Mouse (Mus musculus): ENCODE measurements around the gene Msh5. TPM values are rescaled to one million over a fixed set of nuclear protein-coding genes. Genes with fewer than 3 reads are reported as not detected.
"Not testable (repeated sequence)": the region's sequence is repeated elsewhere in the genome, so short reads cannot be mapped to it uniquely, and the experiment has no call there.

Msh5 gene
- polyA plus RNA-seq, 1 experiment from 2014 or later, result 3.5 TPM

DNA sequence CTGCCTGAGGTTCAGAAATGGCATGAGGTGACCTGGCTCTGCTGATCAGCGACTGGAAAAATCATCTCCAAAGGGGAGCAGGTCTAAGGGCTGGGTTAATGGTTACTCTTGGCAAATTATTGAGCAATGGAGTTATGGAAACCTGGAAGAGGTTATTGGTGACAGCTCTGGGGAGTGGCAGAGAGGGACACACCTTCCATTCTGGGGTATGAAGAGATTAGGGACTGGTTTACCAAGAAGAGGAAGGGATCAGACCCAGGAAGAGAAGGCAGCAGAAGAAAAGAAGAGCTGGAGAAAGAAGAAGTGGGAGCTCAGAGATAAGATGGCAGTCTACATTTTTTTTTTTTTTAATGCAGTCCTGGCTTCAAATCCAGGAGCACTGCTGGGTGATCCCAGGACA, 1.1 kb upstream of the Msh5 start:
- Histone ChIP-seq H3K9ac (0 out of 2 replicates have a peak overlapping the region, but pooled peaks have one; percentile 21), H3K27ac (ENCODE audit: poor library complexity, severe bottlenecking) (peak overlapping the region; percentile 99), H3K4me1 (replicated peaks) (peaks cover 58% of the 10 kb centered on the region), H3K36me3 (peaks cover 5% of the 10 kb centered on the region), H3K9me3 (replicated peaks) (no peaks in the 10 kb centered on the region), H3K4me3 (0 out of 2 replicates have a peak overlapping the region, but pooled peaks have one; percentile 17), H3K27me3 (replicated peaks) (no peaks in the 10 kb centered on the region), H3K4me2 (peak overlapping the region; percentile 50)
- 35% methylated on average over 1 of the region's 1 CpGs for WGBS
- no peak for ATAC-seq (ENCODE audit: insufficient number of reproducible peaks, low FRiP score)

DNA sequence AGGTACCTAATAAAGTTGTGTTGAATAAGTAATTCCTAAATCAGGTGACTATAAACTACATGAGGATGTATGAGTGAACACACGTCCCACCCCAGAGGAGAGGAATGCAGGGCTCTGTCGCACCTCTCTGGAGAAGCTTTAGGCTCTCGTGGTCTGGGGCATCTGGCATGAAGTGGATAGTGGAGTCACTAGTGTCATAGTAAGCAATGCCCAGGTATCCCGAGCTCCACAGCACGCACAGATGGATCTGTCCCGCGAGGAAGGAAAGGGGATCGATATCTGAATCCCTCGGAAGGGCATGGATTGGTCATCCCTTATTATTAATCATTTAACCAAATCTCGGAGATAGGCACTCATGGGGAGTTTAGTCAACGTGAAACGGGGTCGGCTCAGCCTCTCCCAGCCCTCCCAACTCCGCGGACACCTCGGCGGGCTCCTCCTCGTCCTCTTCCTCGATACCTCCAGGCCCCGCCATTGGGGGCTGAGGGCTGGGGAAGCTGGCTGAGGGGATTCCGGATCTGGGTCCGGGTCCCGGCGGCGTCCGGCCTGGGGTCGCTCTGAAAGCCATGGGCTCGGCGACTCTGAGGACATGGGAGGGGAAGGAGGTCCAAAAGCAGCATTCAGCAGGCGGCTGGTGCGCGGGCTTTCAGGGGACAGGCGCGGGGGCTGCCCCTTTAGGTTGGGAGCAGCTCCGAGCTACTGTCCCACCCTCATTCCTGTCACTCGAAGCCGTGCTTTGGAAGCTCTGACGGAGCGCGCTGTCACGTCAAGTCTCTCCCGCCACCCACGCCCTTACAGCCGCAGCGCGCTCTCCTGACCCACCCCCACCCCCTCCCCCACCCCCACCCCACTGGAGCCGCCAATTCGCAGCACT, 501 bp downstream of the Msh5 start:
- H3K27me3 ChIP-seq (replicated peaks), result no peaks in the 10 kb centered on the region
- no peaks in the 10 kb centered on the region for H3K9me3 ChIP-seq (replicated peaks)
- peak overlapping the region; percentile 94 for H3K9ac ChIP-seq
- H3K4me3 ChIP-seq, result peak overlapping the region; percentile 64
- no peaks in the 10 kb centered on the region for H3K36me3 ChIP-seq
- no peak for ATAC-seq (ENCODE audit: insufficient number of reproducible peaks, low FRiP score)
- WGBS, result 2% methylated on average over 48 of the region's 48 CpGs
- peaks cover 48% of the 10 kb centered on the region for H3K4me1 ChIP-seq (replicated peaks)
- peak overlapping the region; percentile 96 for H3K27ac ChIP-seq (ENCODE audit: poor library complexity, severe bottlenecking)
- H3K4me2 ChIP-seq, result peak overlapping the region; percentile 99

DNA sequence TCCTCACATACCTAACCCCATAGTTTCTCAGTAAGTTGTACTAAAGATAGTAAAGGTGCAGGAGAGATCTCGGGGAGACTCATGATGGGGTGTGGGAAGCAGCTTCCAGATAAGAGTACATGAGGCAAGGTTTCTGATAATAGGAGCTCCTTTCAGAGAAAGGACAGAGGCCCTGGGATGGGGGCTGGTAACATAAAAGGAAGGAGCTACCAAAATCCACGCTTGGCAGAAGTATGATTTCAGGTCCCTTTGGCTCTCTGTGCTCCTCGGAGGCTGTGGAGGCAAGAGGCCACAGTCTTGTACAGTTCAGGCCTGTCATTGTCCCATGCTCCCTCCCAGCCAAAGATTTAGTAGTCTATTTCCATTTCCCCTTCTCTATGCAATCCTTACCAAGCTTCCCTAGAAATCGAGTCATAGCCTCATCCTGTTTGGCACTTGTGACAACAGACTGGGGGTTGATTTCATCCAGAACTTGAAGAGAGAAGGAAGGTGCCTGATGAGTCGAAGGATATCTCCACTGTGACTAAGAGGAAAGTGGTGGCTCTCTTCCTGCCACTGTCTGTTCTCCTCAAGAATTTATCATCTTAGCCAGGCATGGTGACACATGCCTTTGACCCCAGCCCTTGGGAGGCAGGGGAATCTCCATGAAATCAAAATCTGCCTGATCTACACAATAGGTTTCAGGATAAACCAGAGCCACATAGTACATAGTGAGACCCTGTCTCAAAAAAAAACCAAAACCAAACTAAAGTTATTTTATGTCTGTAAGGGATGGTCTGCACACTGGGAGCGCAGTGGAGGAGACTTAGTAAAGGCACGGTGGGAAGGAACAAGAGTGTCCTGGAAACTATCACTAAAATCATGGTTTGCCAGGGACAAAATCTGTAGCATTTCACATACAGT, 1.4 kb downstream of the Msh5 start:
- Histone ChIP-seq H3K4me1 (replicated peaks) (peaks cover 48% of the 10 kb centered on the region), H3K27me3 (replicated peaks) (no peaks in the 10 kb centered on the region)

DNA sequence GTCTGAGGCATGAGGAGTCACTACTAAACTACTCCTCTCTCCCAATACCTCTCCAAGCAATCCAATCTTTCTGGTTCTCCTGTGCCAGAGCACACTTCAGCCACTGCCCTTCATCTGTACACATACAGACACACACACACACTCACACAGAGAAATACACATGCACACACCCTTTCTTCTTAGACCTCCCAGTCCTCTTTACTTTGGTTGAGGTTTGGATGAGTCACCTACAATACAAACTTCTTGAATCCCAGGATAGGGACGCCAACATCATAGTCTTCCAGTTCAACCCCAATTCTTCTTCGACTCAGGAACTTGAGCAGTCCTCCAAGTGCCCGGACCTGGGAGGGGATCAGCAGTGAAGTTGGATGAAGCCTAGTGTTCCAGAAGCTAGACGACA, 2.8 kb downstream of the Msh5 start:
- no peak overlapping the region for H3K9ac ChIP-seq
- H3K4me3 ChIP-seq, result no peak overlapping the region
- H3K27ac ChIP-seq (ENCODE audit: poor library complexity, severe bottlenecking), result peak overlapping the region; percentile 40; the same call in 1 of the 2 replicates
- no peak overlapping the region for H3K4me2 ChIP-seq
- 69% methylated on average over 4 of the region's 4 CpGs for WGBS
- no peaks in the 10 kb centered on the region for H3K27me3 ChIP-seq (replicated peaks)
- no peak for ATAC-seq (ENCODE audit: insufficient number of reproducible peaks, low FRiP score)
- H3K9me3 ChIP-seq (replicated peaks), result no peaks in the 10 kb centered on the region
- no peaks in the 10 kb centered on the region for H3K36me3 ChIP-seq
- peaks cover 40% of the 10 kb centered on the region for H3K4me1 ChIP-seq (replicated peaks)

More for the DNA sequence above, 1.4 kb downstream of the Msh5 start:
- H3K9me3 ChIP-seq (replicated peaks), result no peaks in the 10 kb centered on the region
- peak overlapping the region; percentile 96 for H3K27ac ChIP-seq (ENCODE audit: poor library complexity, severe bottlenecking)
- no peak overlapping the region for H3K9ac ChIP-seq
- no peak for ATAC-seq (ENCODE audit: insufficient number of reproducible peaks, low FRiP score)
- H3K4me2 ChIP-seq, result peak overlapping the region; percentile 99
- 47% methylated on average over 7 of the region's 7 CpGs for WGBS
- H3K36me3 ChIP-seq, result no peaks in the 10 kb centered on the region
- peak overlapping the region; percentile 64; the same call in 1 of the 2 replicates for H3K4me3 ChIP-seq

DNA sequence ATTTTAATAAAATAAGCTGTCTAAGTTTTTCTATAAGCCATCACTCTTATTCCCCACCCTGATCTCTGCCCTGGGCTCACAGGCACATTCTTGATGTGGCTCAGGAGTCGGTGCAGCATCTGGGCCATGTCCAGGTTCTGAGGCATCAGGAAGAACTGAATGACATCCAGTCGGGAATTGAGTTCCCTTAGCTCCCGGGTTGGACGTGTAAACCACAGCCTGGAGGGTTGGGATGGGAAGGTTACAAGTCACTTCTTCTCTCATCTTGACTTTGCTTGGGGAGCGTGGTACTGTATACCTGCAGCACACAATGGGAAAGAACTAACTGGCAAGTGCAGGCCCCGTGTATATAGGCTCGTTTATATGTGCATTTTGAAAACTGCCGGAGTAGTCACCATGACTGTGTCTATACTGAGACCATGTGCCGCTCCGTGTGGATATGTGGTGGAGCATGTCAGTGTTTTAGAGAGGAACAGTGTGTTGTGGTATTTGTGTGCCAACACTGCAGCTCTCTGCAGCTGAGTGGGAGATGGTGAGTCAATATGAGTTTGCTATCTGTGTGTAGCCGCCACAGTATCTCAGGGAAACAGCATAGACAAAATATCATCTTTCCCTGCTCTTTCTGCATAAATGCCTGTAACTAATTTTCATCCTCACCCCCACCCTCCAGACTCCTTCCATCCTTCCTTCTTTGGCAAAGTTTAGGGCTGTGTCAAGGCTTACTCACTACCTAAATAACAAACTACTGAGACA, 7.2 kb downstream of the Msh5 start:
- Histone ChIP-seq H3K27ac (ENCODE audit: poor library complexity, severe bottlenecking) (no peak overlapping the region), H3K9ac (no peak overlapping the region), H3K4me2 (no peak overlapping the region), H3K4me3 (no peak overlapping the region), H3K9me3 (replicated peaks) (no peaks in the 10 kb centered on the region), H3K36me3 (no peaks in the 10 kb centered on the region), H3K4me1 (replicated peaks) (peaks cover 4% of the 10 kb centered on the region), H3K27me3 (replicated peaks) (no peaks in the 10 kb centered on the region)
- no peak for ATAC-seq (ENCODE audit: insufficient number of reproducible peaks, low FRiP score)
- WGBS, result 80% methylated on average over 11 of the region's 11 CpGs

DNA sequence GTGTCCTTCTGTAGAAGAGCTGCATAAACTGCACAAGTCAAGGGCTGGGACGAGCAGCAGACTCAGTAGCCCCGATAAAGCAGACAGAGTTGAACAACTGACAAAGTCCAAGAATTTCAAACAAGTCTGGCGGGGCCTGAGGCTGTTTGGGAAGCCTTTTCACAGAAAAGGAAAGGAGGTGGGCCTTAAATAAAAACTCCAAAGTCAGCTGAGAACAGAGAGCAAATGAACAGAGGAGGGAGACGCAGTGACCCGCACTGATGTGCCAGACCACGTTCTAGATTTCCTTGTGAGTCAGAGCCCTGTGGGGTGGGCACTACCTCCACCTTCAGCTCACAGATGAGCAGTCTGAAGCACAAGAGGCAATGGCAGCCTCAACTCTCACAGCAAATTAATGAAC, 11.6 kb downstream of the Msh5 start:
- Histone ChIP-seq H3K36me3 (no peaks in the 10 kb centered on the region), H3K4me1 (replicated peaks) (peaks cover 2% of the 10 kb centered on the region; the same call in 1 of the 2 replicates), H3K9ac (no peak overlapping the region), H3K27ac (ENCODE audit: poor library complexity, severe bottlenecking) (no peak overlapping the region), H3K4me2 (no peak overlapping the region), H3K27me3 (replicated peaks) (no peaks in the 10 kb centered on the region), H3K9me3 (replicated peaks) (no peaks in the 10 kb centered on the region), H3K4me3 (no peak overlapping the region)
- ATAC-seq (ENCODE audit: insufficient number of reproducible peaks, low FRiP score), result no peak
- WGBS, result 67% methylated on average over 6 of the region's 6 CpGs

DNA sequence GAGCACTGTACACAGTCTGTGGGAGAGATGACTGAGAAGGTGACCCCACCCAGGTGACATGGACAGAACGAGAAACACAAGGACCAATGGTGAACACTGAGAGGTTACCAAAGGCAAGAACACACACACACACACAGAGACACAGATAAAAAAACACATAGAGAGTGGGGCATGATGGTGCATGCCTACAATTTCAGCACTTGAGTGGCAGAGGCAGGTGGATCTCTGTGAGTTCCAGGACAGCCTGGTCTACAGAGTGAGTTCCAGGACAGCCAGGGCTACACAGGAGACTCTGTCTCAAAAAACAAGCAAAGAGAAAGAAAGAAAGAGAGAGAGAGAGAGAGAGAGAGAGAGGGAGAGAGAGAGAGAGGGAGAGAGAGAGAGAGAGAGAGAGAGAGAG, 12.8 kb downstream of the Msh5 start:
- H3K27ac ChIP-seq (ENCODE audit: poor library complexity, severe bottlenecking); H3K9ac ChIP-seq; H3K36me3 ChIP-seq; H3K4me3 ChIP-seq; H3K4me1 ChIP-seq (replicated peaks); H3K27me3 ChIP-seq (replicated peaks); ATAC-seq (ENCODE audit: insufficient number of reproducible peaks, low FRiP score); H3K4me2 ChIP-seq; H3K9me3 ChIP-seq (replicated peaks): not testable (repeated sequence)
- 43% methylated on average over 1 of the region's 1 CpGs for WGBS

DNA sequence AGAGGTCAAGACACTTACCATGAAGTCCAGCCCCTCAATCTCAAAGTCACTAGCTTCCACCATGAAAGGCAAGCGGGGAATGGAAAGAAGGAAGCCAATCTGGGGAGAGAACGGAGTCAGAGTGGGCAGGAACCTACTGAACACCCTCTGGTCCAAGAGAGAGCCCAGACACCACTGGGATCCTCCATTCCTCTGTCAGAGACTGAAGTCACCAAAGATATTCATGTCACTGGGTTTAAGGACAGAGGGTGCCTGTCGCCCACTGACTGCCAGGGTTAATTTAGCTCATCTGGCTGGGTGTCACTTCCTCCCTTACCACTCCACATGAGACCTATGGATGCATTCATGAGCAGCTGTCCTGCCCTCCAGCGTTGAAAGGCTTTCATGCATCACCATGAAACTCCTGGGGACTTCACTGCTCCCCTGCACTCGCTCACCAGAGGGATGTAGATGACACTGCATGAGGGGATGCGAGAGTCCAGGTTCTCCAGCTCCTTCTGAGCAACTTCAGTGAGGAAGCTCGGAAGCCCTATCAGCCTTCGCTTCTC, 14.1 kb downstream of the Msh5 start:
- Histone ChIP-seq H3K9ac (no peak overlapping the region), H3K27me3 (replicated peaks) (no peaks in the 10 kb centered on the region), H3K4me1 (replicated peaks) (peaks cover 13% of the 10 kb centered on the region), H3K9me3 (replicated peaks) (no peaks in the 10 kb centered on the region), H3K4me3 (no peak overlapping the region), H3K36me3 (no peaks in the 10 kb centered on the region), H3K4me2 (no peak overlapping the region), H3K27ac (ENCODE audit: poor library complexity, severe bottlenecking) (no peak overlapping the region)
- ATAC-seq (ENCODE audit: insufficient number of reproducible peaks, low FRiP score), result no peak
- WGBS, result 69% methylated on average over 8 of the region's 8 CpGs

DNA sequence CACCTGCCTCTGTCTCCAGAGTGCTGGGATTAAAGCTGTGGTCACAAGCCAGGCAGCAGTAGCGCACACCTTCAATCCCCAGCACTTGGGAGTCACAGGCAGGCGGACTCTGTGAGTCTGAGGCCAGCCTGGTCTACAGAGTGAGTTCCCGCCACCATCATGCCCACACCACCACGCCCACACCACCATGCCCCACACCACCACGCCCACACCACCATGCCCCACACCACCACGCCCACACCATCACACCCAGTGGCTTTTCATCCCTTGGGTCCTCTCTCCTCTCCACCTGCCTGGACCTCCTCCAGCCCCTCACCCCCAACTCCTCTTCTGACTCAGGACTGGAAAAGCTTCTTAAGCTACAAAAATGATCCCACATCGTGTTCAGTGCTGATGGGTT, 14.7 kb downstream of the Msh5 start:
- H3K4me2 ChIP-seq, result no peak overlapping the region
- peaks cover 18% of the 10 kb centered on the region for H3K4me1 ChIP-seq (replicated peaks)
- no peaks in the 10 kb centered on the region for H3K9me3 ChIP-seq (replicated peaks)
- H3K9ac ChIP-seq, result no peak overlapping the region
- no peak overlapping the region for H3K27ac ChIP-seq (ENCODE audit: poor library complexity, severe bottlenecking)
- 79% methylated on average over 7 of the region's 7 CpGs for WGBS
- no peak overlapping the region for H3K4me3 ChIP-seq
- H3K27me3 ChIP-seq (replicated peaks), result no peaks in the 10 kb centered on the region
- ATAC-seq (ENCODE audit: insufficient number of reproducible peaks, low FRiP score), result no peak
- H3K36me3 ChIP-seq, result no peaks in the 10 kb centered on the region

DNA sequence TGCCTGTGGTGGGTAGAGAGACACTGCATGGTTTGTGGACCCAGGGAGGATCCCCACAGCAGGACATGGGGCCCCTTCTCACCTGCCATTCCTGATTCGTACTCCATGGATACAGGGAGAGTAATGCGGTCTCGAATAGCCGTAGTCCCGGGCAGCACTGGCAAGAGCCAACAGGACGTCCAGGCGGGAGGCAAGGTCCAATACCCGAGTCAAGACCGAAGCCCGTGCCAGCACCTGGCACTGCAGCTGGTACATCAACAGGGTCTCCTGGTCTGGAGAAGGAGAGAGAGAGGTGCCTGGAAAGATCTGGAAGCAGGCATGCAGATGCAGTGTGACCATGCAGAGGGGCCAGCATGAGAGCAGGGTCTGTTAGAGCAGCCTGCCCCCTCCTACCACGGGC, 15.3 kb downstream of the Msh5 start:
- H3K4me2 ChIP-seq, result no peak overlapping the region
- H3K4me3 ChIP-seq, result no peak overlapping the region
- no peak for ATAC-seq (ENCODE audit: insufficient number of reproducible peaks, low FRiP score)
- H3K27ac ChIP-seq (ENCODE audit: poor library complexity, severe bottlenecking), result no peak overlapping the region
- H3K36me3 ChIP-seq, result no peaks in the 10 kb centered on the region
- H3K4me1 ChIP-seq (replicated peaks), result peaks cover 23% of the 10 kb centered on the region
- H3K9ac ChIP-seq, result no peak overlapping the region
- H3K27me3 ChIP-seq (replicated peaks), result no peaks in the 10 kb centered on the region
- WGBS, result 89% methylated on average over 11 of the region's 11 CpGs
- no peaks in the 10 kb centered on the region for H3K9me3 ChIP-seq (replicated peaks)
